Mouse (Mus musculus): Measurements from ENCODE around the gene Gm8104. TPM values are rescaled to one million over a fixed set of nuclear protein-coding genes. Genes with fewer than 3 reads are reported as not detected.
"Not testable (repeated sequence)": the region's sequence is repeated elsewhere in the genome, so short reads cannot be mapped to it uniquely, and the experiment has no call there.

Gene Gm8104
- polyA plus RNA-seq (2012; ENCODE audit: insufficient read depth, low replicate concordance) = not detected in 2 replicates

GRCm38 (mm10) chr14:43100301-43100700 is at the start of gene Gm8104:
Gene Gm8104 (plus strand): TSS chr14:43100601.
- H3K4me3 ChIP-seq (replicated peaks); H3K9me3 ChIP-seq; H3K27me3 ChIP-seq (replicated peaks); H3K36me3 ChIP-seq (replicated peaks; ENCODE audit: low read length); H3K4me1 ChIP-seq: not testable (repeated sequence)

- H3K4me1 ChIP-seq; H3K36me3 ChIP-seq (replicated peaks; ENCODE audit: low read length): not testable (repeated sequence)
Measured at GRCm38 (mm10) chr14:43058063-43058462, 42.3 kb upstream of the Gm8104 start.

GRCm38 (mm10) chr14:43060179-43060578 is 40.2 kb upstream of the Gm8104 start:
- H3K27me3 ChIP-seq (replicated peaks); H3K4me3 ChIP-seq (replicated peaks); H3K4me1 ChIP-seq; H3K9me3 ChIP-seq; H3K36me3 ChIP-seq (replicated peaks; ENCODE audit: low read length): not testable (repeated sequence)

More at GRCm38 (mm10) chr14:43058063-43058462, 42.3 kb upstream of the Gm8104 start:
- H3K27me3 ChIP-seq (replicated peaks); H3K9me3 ChIP-seq; H3K4me3 ChIP-seq (replicated peaks): not testable (repeated sequence)

- H3K27me3 ChIP-seq (replicated peaks); H3K36me3 ChIP-seq (replicated peaks; ENCODE audit: low read length): not testable (repeated sequence)
Measured at GRCm38 (mm10) chr14:43076543-43076942, 23.9 kb upstream of the Gm8104 start, which contains the start of gene Gm8094. Gene Gm8094 (minus strand): TSS chr14:43076643.

GRCm38 (mm10) chr14:43084936-43085730 is 15.3 kb upstream of the Gm8104 start:
- not testable (repeated sequence) for H3K27me3 ChIP-seq (replicated peaks); H3K4me1 ChIP-seq; H3K36me3 ChIP-seq (replicated peaks; ENCODE audit: low read length); H3K9me3 ChIP-seq; H3K4me3 ChIP-seq (replicated peaks)

More at GRCm38 (mm10) chr14:43076543-43076942, 23.9 kb upstream of the Gm8104 start, which contains the start of gene Gm8094:
- H3K4me1 ChIP-seq; H3K9me3 ChIP-seq; H3K4me3 ChIP-seq (replicated peaks): not testable (repeated sequence)

- not testable (repeated sequence) for H3K4me1 ChIP-seq; H3K4me3 ChIP-seq (replicated peaks); H3K9me3 ChIP-seq; H3K36me3 ChIP-seq (replicated peaks; ENCODE audit: low read length); H3K27me3 ChIP-seq (replicated peaks)
Measured at GRCm38 (mm10) chr14:43089103-43089919, 11.1 kb upstream of the Gm8104 start.

- not testable (repeated sequence) for H3K9me3 ChIP-seq; H3K4me1 ChIP-seq; H3K27me3 ChIP-seq (replicated peaks); H3K36me3 ChIP-seq (replicated peaks; ENCODE audit: low read length); H3K4me3 ChIP-seq (replicated peaks)
Measured at GRCm38 (mm10) chr14:43119673-43120072, 19.3 kb downstream of the Gm8104 start.

- not testable (repeated sequence) for H3K27me3 ChIP-seq (replicated peaks); H3K4me1 ChIP-seq; H3K4me3 ChIP-seq (replicated peaks); H3K9me3 ChIP-seq; H3K36me3 ChIP-seq (replicated peaks; ENCODE audit: low read length)
Measured at GRCm38 (mm10) chr14:43126286-43126685, 25.9 kb downstream of the Gm8104 start.

Other genes with a start within 250 kb of the Gm8104 start
- gene Gm21977, start 247.1 kb upstream of the Gm8104 start, polyA plus RNA-seq (2012; ENCODE audit: insufficient read depth, low replicate concordance) = not detected in 2 replicates
- not detected in 2 replicates for gene Gm8082, start 107.0 kb upstream of the Gm8104 start, polyA plus RNA-seq (2012; ENCODE audit: insufficient read depth, low replicate concordance)
- gene Gm10376, start 85.0 kb upstream of the Gm8104 start, polyA plus RNA-seq (2012; ENCODE audit: insufficient read depth, low replicate concordance) = not detected in 2 replicates
- gene Gm8094, start 24.0 kb upstream of the Gm8104 start, polyA plus RNA-seq (2012; ENCODE audit: insufficient read depth, low replicate concordance) = not detected in 2 replicates
- gene Gm7233, start 79.3 kb downstream of the Gm8104 start, polyA plus RNA-seq (2012; ENCODE audit: insufficient read depth, low replicate concordance) = not detected in 2 replicates
- not detected in 2 replicates for gene Gm8122, start 134.7 kb downstream of the Gm8104 start, polyA plus RNA-seq (2012; ENCODE audit: insufficient read depth, low replicate concordance)
- gene Gm8126, start 158.0 kb downstream of the Gm8104 start, polyA plus RNA-seq (2012; ENCODE audit: insufficient read depth, low replicate concordance) = not detected in 2 replicates
- gene Gm9732, start 174.4 kb downstream of the Gm8104 start, polyA plus RNA-seq (2012; ENCODE audit: insufficient read depth, low replicate concordance) = not detected in 2 replicates
- not detected in 2 replicates for gene Gm8127, start 193.2 kb downstream of the Gm8104 start, polyA plus RNA-seq (2012; ENCODE audit: insufficient read depth, low replicate concordance)
- not detected in 2 replicates for gene 1700001F09Rik, start 247.2 kb downstream of the Gm8104 start, polyA plus RNA-seq (2012; ENCODE audit: insufficient read depth, low replicate concordance)

Measured in megakaryocyte, embryonic 14.5 days (primary cell).